Mouse (Mus musculus) heart, embryonic 10.5 days (tissue): ENCODE measurements around the gene Trappc10. TPM values are rescaled to one million over a fixed set of nuclear protein-coding genes. Genes with fewer than 3 reads are reported as not detected.

Experiments used
- DNase-seq: peaks from one replicate; pipeline ENCODE4 v3.0.0-alpha.2; 2017; ENCODE audit warnings: low spot score
- H3K27ac ChIP-seq: fragments of 300-500 bp; sonication (generic); 2 replicates; pipeline ENCODE4 v1.5.1; 2016; ENCODE audit warnings: mild to moderate bottlenecking
- H3K27me3 ChIP-seq: fragments of 300-500 bp; sonication (generic); 2 replicates; pipeline ENCODE4 v1.6.1; 2016; ENCODE audit warnings: mild to moderate bottlenecking; ENCODE audit not compliant: poor library complexity, insufficient read depth, severe bottlenecking
- H3K36me3 ChIP-seq: fragments of 300-500 bp; sonication (generic); 2 replicates; pipeline ENCODE4 v1.6.1; 2016; ENCODE audit warnings: mild to moderate bottlenecking, moderate library complexity
- H3K4me1 ChIP-seq: fragments of 300-500 bp; sonication (generic); 2 replicates; pipeline ENCODE4 v1.6.1; 2016; ENCODE audit warnings: mild to moderate bottlenecking
- H3K4me3 ChIP-seq: fragments of 300-500 bp; sonication (generic); 2 replicates; pipeline ENCODE4 v1.5.1; 2016; ENCODE audit warnings: mild to moderate bottlenecking, moderate library complexity
- H3K9me3 ChIP-seq: fragments of 300-500 bp; sonication (generic); 2 replicates; pipeline ENCODE4 v1.6.1; 2016; ENCODE audit warnings: mild to moderate bottlenecking, moderate library complexity
- WGBS: fragments of 180-500 bp; shearing (Covaris S2); methylation state at CpG from one replicate; pipeline ENCODE4 v1.1.7; 2016; 5-methylcytosine and 5-hydroxymethylcytosine counted together
- polyA plus RNA-seq: library from polyadenylated mRNA; unstranded; fragments of >200 nt; fragmentation: Nextera tagmentation; extraction: Ambion mirVana; gene quantifications from 2 replicates; pipeline ENCODE4 v1.2.1, GENCODE M21; 2016

The Trappc10 gene
- polyA plus RNA-seq, 1 experiment from 2014 or later, result 13.5 TPM

GRCm38 (mm10) chr10:78162646-78163045 is 81.8 kb downstream of the Trappc10 start:
- H3K4me1 ChIP-seq, result peaks cover 9% of the 10 kb centered on the region
- no peaks in the 10 kb centered on the region for H3K9me3 ChIP-seq
- H3K27me3 ChIP-seq, result no peaks in the 10 kb centered on the region
- H3K4me3 ChIP-seq, result no peak overlapping the region
- 92% methylated on average over 12 of the region's 12 CpGs for WGBS
- peaks cover 69% of the 10 kb centered on the region for H3K36me3 ChIP-seq
- no peak overlapping the region for H3K27ac ChIP-seq
- no peak for DNase-seq

- Histone ChIP-seq H3K4me1 (peaks cover 9% of the 10 kb centered on the region), H3K27me3 (no peaks in the 10 kb centered on the region), H3K9me3 (no peaks in the 10 kb centered on the region), H3K36me3 (peaks cover 54% of the 10 kb centered on the region), H3K4me3 (no peak overlapping the region), H3K27ac (no peak overlapping the region)
- no peak for DNase-seq
- 82% methylated on average over 8 of the region's 8 CpGs for WGBS
Observed at GRCm38 (mm10) chr10:78161096-78161495, 83.3 kb downstream of the Trappc10 start.

- Histone ChIP-seq H3K36me3 (peaks cover 48% of the 10 kb centered on the region), H3K27me3 (no peaks in the 10 kb centered on the region), H3K27ac (no peak overlapping the region), H3K9me3 (no peaks in the 10 kb centered on the region), H3K4me1 (peaks cover 9% of the 10 kb centered on the region), H3K4me3 (no peak overlapping the region)
- WGBS, result 88% methylated on average over 16 of the region's 16 CpGs
- no peak for DNase-seq
Observed at GRCm38 (mm10) chr10:78160369-78161095, 83.9 kb downstream of the Trappc10 start.

- peak overlapping the region; percentile 30; the same call in 1 of the 2 replicates for H3K27ac ChIP-seq
Observed at GRCm38 (mm10) chr10:78159906-78160305, 84.5 kb downstream of the Trappc10 start.

GRCm38 (mm10) chr10:78159252-78159878 is 85.1 kb downstream of the Trappc10 start:
- H3K36me3 ChIP-seq, result peaks cover 37% of the 10 kb centered on the region
- H3K4me3 ChIP-seq, result peak overlapping the region; percentile 45
- H3K9me3 ChIP-seq, result no peaks in the 10 kb centered on the region
- no peak for DNase-seq
- 16% methylated on average over 17 of the region's 17 CpGs for WGBS
- no peaks in the 10 kb centered on the region for H3K27me3 ChIP-seq
- H3K4me1 ChIP-seq, result peaks cover 9% of the 10 kb centered on the region
- H3K27ac ChIP-seq, result peak overlapping the region; percentile 30; the same call in 1 of the 2 replicates

More at GRCm38 (mm10) chr10:78159906-78160305, 84.5 kb downstream of the Trappc10 start:
- peaks cover 9% of the 10 kb centered on the region for H3K4me1 ChIP-seq
- peak; percentile 90 for DNase-seq
- peak overlapping the region; percentile 45; the same call in 1 of the 2 replicates for H3K4me3 ChIP-seq
- WGBS, result 3% methylated on average over 7 of the region's 7 CpGs
- no peaks in the 10 kb centered on the region for H3K27me3 ChIP-seq
- peaks cover 42% of the 10 kb centered on the region for H3K36me3 ChIP-seq
- no peaks in the 10 kb centered on the region for H3K9me3 ChIP-seq

GRCm38 (mm10) chr10:78158041-78158440 is 86.4 kb downstream of the Trappc10 start:
- Histone ChIP-seq H3K36me3 (peaks cover 23% of the 10 kb centered on the region), H3K4me1 (peaks cover 9% of the 10 kb centered on the region), H3K4me3 (no peak overlapping the region), H3K27me3 (peaks cover 2% of the 10 kb centered on the region; the same call in 1 of the 2 replicates), H3K9me3 (no peaks in the 10 kb centered on the region), H3K27ac (no peak overlapping the region)
- WGBS, result 85% methylated on average over 15 of the region's 15 CpGs
- no peak for DNase-seq

- no peak for DNase-seq
- H3K36me3 ChIP-seq, result peaks cover 13% of the 10 kb centered on the region
- H3K27me3 ChIP-seq, result peaks cover 7% of the 10 kb centered on the region; the same call in 1 of the 2 replicates
- no peak overlapping the region for H3K27ac ChIP-seq
- H3K4me3 ChIP-seq, result no peak overlapping the region
- 77% methylated on average over 6 of the region's 6 CpGs for WGBS
- H3K4me1 ChIP-seq, result peaks cover 9% of the 10 kb centered on the region
- no peaks in the 10 kb centered on the region for H3K9me3 ChIP-seq
Observed at GRCm38 (mm10) chr10:78156926-78157325, 87.5 kb downstream of the Trappc10 start.

- Histone ChIP-seq H3K27me3 (peaks cover 18% of the 10 kb centered on the region; the same call in 1 of the 2 replicates), H3K36me3 (no peaks in the 10 kb centered on the region), H3K27ac (no peak overlapping the region), H3K9me3 (no peaks in the 10 kb centered on the region), H3K4me3 (no peak overlapping the region), H3K4me1 (peaks cover 5% of the 10 kb centered on the region)
- no peak for DNase-seq
- 66% methylated on average over 10 of the region's 10 CpGs for WGBS
Observed at GRCm38 (mm10) chr10:78148834-78149766, 95.3 kb downstream of the Trappc10 start.

- Histone ChIP-seq H3K36me3 (no peaks in the 10 kb centered on the region), H3K9me3 (no peaks in the 10 kb centered on the region), H3K4me3 (no peak overlapping the region), H3K27ac (no peak overlapping the region), H3K4me1 (peaks cover 6% of the 10 kb centered on the region), H3K27me3 (peaks cover 15% of the 10 kb centered on the region; the same call in 1 of the 2 replicates)
- DNase-seq, result no peak
- WGBS, result 72% methylated on average over 4 of the region's 4 CpGs
Observed at GRCm38 (mm10) chr10:78147908-78148441, 96.5 kb downstream of the Trappc10 start.

- WGBS, result 39% methylated on average over 8 of the region's 8 CpGs
- no peaks in the 10 kb centered on the region for H3K27me3 ChIP-seq
- no peak overlapping the region for H3K27ac ChIP-seq
- H3K4me1 ChIP-seq, result peaks cover 7% of the 10 kb centered on the region; the same call in 1 of the 2 replicates
- H3K9me3 ChIP-seq, result no peaks in the 10 kb centered on the region
- no peak overlapping the region for H3K4me3 ChIP-seq
- no peak for DNase-seq
- no peaks in the 10 kb centered on the region for H3K36me3 ChIP-seq
Observed at GRCm38 (mm10) chr10:78143727-78144505, 100.5 kb downstream of the Trappc10 start.

GRCm38 (mm10) chr10:78140843-78141242 is 103.6 kb downstream of the Trappc10 start:
- H3K36me3 ChIP-seq, result no peaks in the 10 kb centered on the region
- DNase-seq, result no peak
- WGBS, result 85% methylated on average over 3 of the region's 3 CpGs
- H3K27ac ChIP-seq, result no peak overlapping the region
- H3K4me3 ChIP-seq, result no peak overlapping the region
- no peaks in the 10 kb centered on the region for H3K27me3 ChIP-seq
- H3K9me3 ChIP-seq, result no peaks in the 10 kb centered on the region
- H3K4me1 ChIP-seq, result peaks cover 25% of the 10 kb centered on the region

GRCm38 (mm10) chr10:78140251-78140600 is 104.2 kb downstream of the Trappc10 start:
- H3K9me3 ChIP-seq, result no peaks in the 10 kb centered on the region
- no peaks in the 10 kb centered on the region for H3K27me3 ChIP-seq
- DNase-seq, result no peak
- H3K4me1 ChIP-seq, result peaks cover 31% of the 10 kb centered on the region
- H3K36me3 ChIP-seq, result no peaks in the 10 kb centered on the region
- 92% methylated on average over 1 of the region's 1 CpGs for WGBS
- H3K4me3 ChIP-seq, result no peak overlapping the region
- no peak overlapping the region for H3K27ac ChIP-seq
